ENCODE assay signal across 18 mouse cellular contexts in genomic region chr5:131904478-131904877, GRCm38 (mm10).
"Had no signal": no experiment of that assay in that cellular context is flagged by ENCODE, and none has a peak within 500 bp of the region (broad histone marks: within the 10 kb centered on the region; RNA-seq: fewer than 3 reads in every experiment).

No protein-coding gene starts in this region.

- H3K4me1 ChIP-seq: midbrain, embryonic 10.5 days had no signal

- H3K36me3 ChIP-seq: limb, embryonic 15.5 days; neural tube, embryonic 13.5 days had no signal

- H3K9me3 ChIP-seq: limb, embryonic 15.5 days; midbrain, embryonic 10.5 days; midbrain, embryonic 13.5 days; neural tube, embryonic 13.5 days had no signal

- H3K4me3 ChIP-seq: limb, embryonic 12.5 days; limb, embryonic 15.5 days; midbrain, embryonic 10.5 days; midbrain, embryonic 13.5 days; myocyte; neural tube, embryonic 13.5 days had no signal

- H3K27me3 ChIP-seq: limb, embryonic 15.5 days; midbrain, embryonic 13.5 days; neural tube, embryonic 13.5 days had no signal

- H3K9ac ChIP-seq: limb, embryonic 12.5 days; limb, embryonic 15.5 days; liver, embryonic 14.5 days; liver, postnatal 0 days; lung, embryonic 14.5 days; midbrain, embryonic 13.5 days; neural tube, embryonic 13.5 days had no signal

- H3K4me2 ChIP-seq: limb, embryonic 12.5 days; limb, embryonic 15.5 days; liver, embryonic 11.5 days; lung, embryonic 14.5 days; midbrain, embryonic 13.5 days; neural tube, embryonic 13.5 days had no signal

- ATAC-seq: intestine, postnatal 0 days; liver, postnatal 0 days; lung, postnatal 0 days; midbrain, embryonic 13.5 days; midbrain, embryonic 16.5 days had no signal

- DNase-seq: kidney, postnatal 10 days; left cerebral cortex, postnatal 4 days; liver, postnatal 0 days; lung, embryonic 14.5 days; thymus, adult 18-20 months; thymus, postnatal 36 days had no signal

- H3K27ac ChIP-seq: limb, embryonic 12.5 days; limb, embryonic 15.5 days; liver, embryonic 14.5 days; macrophage; midbrain, embryonic 10.5 days; midbrain, embryonic 13.5 days; neural tube, embryonic 13.5 days had no signal
